Mouse (Mus musculus): Measurements from ENCODE around the gene Tctex1d4.

DNA sequence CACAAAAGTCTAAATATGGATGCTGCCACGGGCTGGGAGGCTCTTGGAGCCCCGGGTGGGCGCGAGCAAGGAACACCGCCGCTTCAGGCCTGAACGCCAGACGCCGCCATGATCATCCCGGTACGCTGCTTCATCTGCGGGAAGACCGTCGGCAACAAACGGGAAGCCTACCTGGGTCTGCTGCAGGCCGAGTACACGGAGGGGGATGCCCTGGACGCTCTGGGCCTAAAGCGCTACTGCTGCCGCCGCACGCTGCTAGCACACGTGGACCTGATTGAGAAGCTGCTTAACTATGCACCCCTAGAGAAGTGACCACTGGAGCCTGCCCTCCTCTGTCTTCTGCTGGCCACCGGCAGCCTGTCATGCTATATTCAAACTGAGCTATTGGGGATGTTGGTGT lies 22.2 kb downstream of the Tctex1d4 start:
- no peak for TF ChIP-seq CTCF (IDR thresholded peaks at IDR 0.05; ENCODE audit: low read depth)
- TF ChIP-seq EP300 (optimal IDR thresholded peaks at IDR 0.05) = no peak

Measured in stomach, postnatal 0 days (tissue).